Mouse (Mus musculus) CH12.LX (cell line): ENCODE data around the gene Best1. TPM values are rescaled to one million over a fixed set of nuclear protein-coding genes. Genes with fewer than 3 reads are reported as not detected.

Experiments used
- DNase-seq: peaks from one replicate; pipeline ENCODE4 v3.0.0-alpha.2; 2013; ENCODE audit errors: extremely low read depth
- H3K27ac ChIP-seq: 2 replicates; pipeline ENCODE4 v1.5.1; 2012; ENCODE audit warnings: low read depth, mild to moderate bottlenecking, control low read depth, moderate library complexity; ENCODE audit not compliant: insufficient read depth
- H3K27me3 ChIP-seq: replicated peaks from 2 replicates; pipeline ENCODE3; 2012; ENCODE audit warnings: inconsistent platforms
- H3K36me3 ChIP-seq, 2 experiments: replicated peaks in 1 of 2; 2 replicates each; pipeline versions ENCODE3 to v1.6.1; 2012; ENCODE audit warnings: inconsistent platforms in 1 of 2, low read length in 1 of 2, mild to moderate bottlenecking in 1 of 2, mixed read lengths in 1 of 2, moderate library complexity in 1 of 2; ENCODE audit not compliant: control insufficient read depth in 1 of 2, insufficient read depth in 1 of 2
- H3K4me1 ChIP-seq, 2 experiments: 2 replicates each; pipeline ENCODE4 v1.6.1; 2012; ENCODE audit warnings: inconsistent platforms in 1 of 2, moderate library complexity in 1 of 2; ENCODE audit not compliant: insufficient read depth in 2 of 2, control insufficient read depth in 1 of 2
- H3K4me2 ChIP-seq: 2 replicates; pipeline ENCODE4 v1.6.1; 2012; ENCODE audit warnings: low read depth, mild to moderate bottlenecking, control low read depth; ENCODE audit not compliant: poor library complexity, insufficient read depth, severe bottlenecking
- H3K4me3 ChIP-seq, 3 experiments: fragments of 150-350 bp in 1 of 3; sonication (generic) in 1 of 3; replicated peaks in 1 of 3; 2 replicates each; pipeline versions ENCODE3 to v1.5.1; 2011 to 2012; ENCODE audit warnings: low read depth in 2 of 3, low read length in 2 of 3, mild to moderate bottlenecking in 2 of 3, moderate library complexity in 2 of 3, control low read depth in 1 of 3, improper control_type of control experiment in 1 of 3, inconsistent platforms in 1 of 3, mixed read lengths in 1 of 3; ENCODE audit not compliant: poor library complexity in 1 of 3
- H3K79me2 ChIP-seq: replicated peaks from 2 replicates; pipeline ENCODE4 v1.6.1; 2012; ENCODE audit warnings: mild to moderate bottlenecking, moderate library complexity; ENCODE audit not compliant: control insufficient read depth, poor library complexity, insufficient read depth, severe bottlenecking; ENCODE audit errors: extremely low read depth
- H3K9ac ChIP-seq: 2 replicates; pipeline ENCODE4 v1.6.1; 2012; ENCODE audit warnings: low read depth, mild to moderate bottlenecking, control low read depth, moderate library complexity; ENCODE audit not compliant: insufficient read depth
- H3K9me3 ChIP-seq: replicated peaks from 2 replicates; pipeline ENCODE3; 2012; ENCODE audit warnings: low read length, inconsistent platforms, mixed read lengths
- BHLHE40 ChIP-seq: IDR thresholded peaks from 2 replicates; pipeline ENCODE4 v1.6.1; 2011; ENCODE audit warnings: mild to moderate bottlenecking, low read depth, low read length, improper control_type of control experiment
- CHD1 ChIP-seq: IDR thresholded peaks from 2 replicates; pipeline ENCODE4 v1.6.1; 2012; ENCODE audit warnings: low read depth, low read length, improper control_type of control experiment, inconsistent platforms
- CHD2 ChIP-seq: IDR thresholded peaks from 2 replicates; pipeline ENCODE4 v1.6.1; 2011; ENCODE audit warnings: low read length, improper control_type of control experiment
- CTCF ChIP-seq, 2 experiments: IDR thresholded peaks in 1 of 2; conservative IDR thresholded peaks in 1 of 2; 2 replicates each; pipeline ENCODE4 v1.5.1; 2011 to 2012; ENCODE audit warnings: low read depth in 2 of 2, low read length in 2 of 2, improper control_type of control experiment in 1 of 2, inconsistent platforms in 1 of 2, mild to moderate bottlenecking in 1 of 2, moderate library complexity in 1 of 2
- ELF1 ChIP-seq: IDR thresholded peaks from 2 replicates; pipeline ENCODE4 v1.6.1; 2014; ENCODE audit warnings: low read depth, mild to moderate bottlenecking, inconsistent platforms, low read length, improper control_type of control experiment
- GABPA ChIP-seq: IDR thresholded peaks from 2 replicates; pipeline ENCODE4 v1.6.1; 2012; ENCODE audit warnings: low read depth, low read length, improper control_type of control experiment, inconsistent platforms; ENCODE audit not compliant: insufficient replicate concordance
- HCFC1 ChIP-seq: IDR thresholded peaks from 2 replicates; pipeline ENCODE4 v1.6.1; 2012; ENCODE audit warnings: low read depth, mild to moderate bottlenecking, inconsistent platforms, low read length, improper control_type of control experiment
- IRF4 ChIP-seq: IDR thresholded peaks from 2 replicates; pipeline ENCODE4 v1.6.1; 2014; ENCODE audit warnings: low read depth, mild to moderate bottlenecking, inconsistent platforms, low read length, improper control_type of control experiment
- JUND ChIP-seq: conservative IDR thresholded peaks from 2 replicates; pipeline ENCODE4 v1.6.1; 2011; ENCODE audit warnings: low read depth, low read length, improper control_type of control experiment
- MAX ChIP-seq: IDR thresholded peaks from 2 replicates; pipeline ENCODE4 v1.6.1; 2011; ENCODE audit warnings: low read length, improper control_type of control experiment
- MXI1 ChIP-seq: IDR thresholded peaks from 2 replicates; pipeline ENCODE4 v1.6.1; 2011; ENCODE audit warnings: mild to moderate bottlenecking, low read depth, low read length, improper control_type of control experiment
- MYC ChIP-seq: IDR thresholded peaks from 2 replicates; pipeline ENCODE4 v1.6.1; 2011; ENCODE audit warnings: low read depth, mild to moderate bottlenecking, improper control_type of control experiment, low read length
- NRF1 ChIP-seq: IDR thresholded peaks from 2 replicates; pipeline ENCODE4 v1.6.1; 2014; ENCODE audit warnings: low read depth, mild to moderate bottlenecking, inconsistent platforms, low read length, improper control_type of control experiment, moderate library complexity
- PAX5 ChIP-seq: IDR thresholded peaks from 2 replicates; pipeline ENCODE4 v1.6.1; 2012; ENCODE audit warnings: low read length, inconsistent platforms, mixed read lengths
- POLR2A ChIP-seq: IDR thresholded peaks from 2 replicates; pipeline ENCODE4 v1.6.1; 2011; ENCODE audit warnings: low read depth, mild to moderate bottlenecking, improper control_type of control experiment, low read length
- POLR2AphosphoS2 ChIP-seq: IDR thresholded peaks from 2 replicates; pipeline ENCODE4 v1.6.1; 2011; ENCODE audit warnings: low read depth, low read length, improper control_type of control experiment
- RCOR1 ChIP-seq: conservative IDR thresholded peaks from 2 replicates; pipeline ENCODE4 v1.6.1; 2012; ENCODE audit warnings: low read depth, mild to moderate bottlenecking, inconsistent platforms, low read length, improper control_type of control experiment
- USF1 ChIP-seq: IDR thresholded peaks from 2 replicates; pipeline ENCODE4 v1.6.1; 2014; ENCODE audit warnings: low read depth, mild to moderate bottlenecking, inconsistent platforms, low read length, improper control_type of control experiment
- USF2 ChIP-seq: conservative IDR thresholded peaks from 2 replicates; pipeline ENCODE4 v1.6.1; 2011; ENCODE audit warnings: low read depth, low read length, improper control_type of control experiment
- ZC3H11A ChIP-seq: IDR thresholded peaks from 2 replicates; pipeline ENCODE4 v1.6.1; 2012; ENCODE audit warnings: low read depth, mild to moderate bottlenecking, inconsistent platforms, low read length, improper control_type of control experiment
- ZMIZ1 ChIP-seq: IDR thresholded peaks from 2 replicates; pipeline ENCODE4 v1.6.1; 2012; ENCODE audit warnings: low read depth, mild to moderate bottlenecking, inconsistent platforms, low read length, improper control_type of control experiment
- ZNF384 ChIP-seq: IDR thresholded peaks from 2 replicates; pipeline ENCODE4 v1.6.1; 2012; ENCODE audit warnings: low read depth, low read length, improper control_type of control experiment, inconsistent platforms
- dilution Hi-C: fragments of 300-500 bp; cut with MboI; formaldehyde crosslinking; loops from 2 replicates; pipeline ENCODE4 v1.14.3; 2020; ENCODE audit warnings: low sequenced_read_pairs; ENCODE audit not compliant: extremely low pct_unique_long_range_greater_than_20kb, extremely low pct_ligation_motif_present
- in situ Hi-C: fragments of 300-500 bp; cut with MboI; formaldehyde crosslinking; loops from 3 replicates; pipeline ENCODE4 v1.14.3; 2019; ENCODE audit warnings: low sequenced_read_pairs, low pct_ligation_motif_present, low pct_unique_long_range_greater_than_20kb, mixed read lengths
- polyA plus RNA-seq: library from polyadenylated mRNA; unstranded; fragments of >175 nt; gene quantifications from 2 replicates; pipeline ENCODE4 v1.2.1, GENCODE M21; 2012; ENCODE audit warnings: low read depth; ENCODE audit not compliant: insufficient read length
- total RNA-seq, 2 experiments: library from RNA; depleted of rRNA; stranded (reverse); fragments of 300-350 nt in 1 of 2; fragments of >200 nt in 1 of 2; gene quantifications; 2 replicates each; pipeline ENCODE4 v1.2.3; 2012 to 2014

The Best1 gene
- total and polyA plus RNA-seq, 3 experiments, result 0.13 TPM; not detected in 2

DNA sequence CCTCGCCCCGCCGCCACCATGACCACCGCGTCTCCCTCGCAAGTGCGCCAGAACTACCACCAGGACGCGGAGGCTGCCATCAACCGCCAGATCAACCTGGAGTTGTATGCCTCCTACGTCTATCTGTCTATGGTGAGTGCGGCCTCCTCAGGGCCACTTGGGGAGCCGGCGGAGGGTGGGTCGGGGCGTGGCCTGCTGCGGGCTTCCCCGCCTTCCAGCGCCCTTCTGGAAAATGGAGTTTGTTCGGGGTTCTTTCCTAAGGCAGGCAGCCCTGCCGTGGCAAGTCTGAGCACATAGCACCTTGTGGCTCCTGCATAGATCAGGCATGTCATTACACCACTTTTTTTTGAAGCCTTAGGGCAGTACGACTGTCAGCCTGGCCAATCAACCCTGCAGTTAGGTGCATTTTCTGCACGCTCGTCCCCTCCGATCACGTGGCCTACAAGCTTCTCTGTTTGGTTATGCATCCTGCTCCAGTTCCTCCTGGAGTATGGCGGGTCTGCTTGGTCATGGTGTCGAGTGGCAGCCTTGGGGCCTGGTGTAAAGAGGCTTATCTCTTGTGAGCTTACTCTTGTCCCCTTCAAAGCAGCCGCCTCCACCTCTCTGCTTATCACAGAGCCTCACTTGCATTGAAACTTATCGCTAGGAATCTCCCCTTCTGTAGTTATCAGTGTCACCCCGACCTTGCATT lies 18.4 kb downstream of the Best1 start:
- H3K4me3 ChIP-seq, result peak overlapping the region; percentile 70 to 99 (median 93)
- H3K4me1 ChIP-seq, result peaks cover 22 to 66% of the 10 kb centered on the region in 2 experiments
- H3K4me2 ChIP-seq, result peak overlapping the region; percentile 83
- H3K9ac ChIP-seq, result peak overlapping the region; percentile 95
- dilution Hi-C loops, result no loop called here
- H3K79me2 ChIP-seq, result peaks cover 18% of the 10 kb centered on the region
- H3K36me3 ChIP-seq, result peaks cover 23 to 37% of the 10 kb centered on the region in 2 experiments
- no peak for TF ChIP-seq POLR2A
- TF ChIP-seq USF1, result peak; percentile 81
- TF ChIP-seq IRF4, result no peak
- TF ChIP-seq MYC, result peak; percentile 67; the same call in 1 of the 2 replicates
- no peak for TF ChIP-seq JUND
- no peak for TF ChIP-seq CTCF (conservative IDR thresholded peaks at IDR 0.05 in 1 of 2, IDR thresholded peaks at IDR 0.05 in 1 of 2; ENCODE audit: low read depth in 2 of 2, low read length in 2 of 2)
- no peak for TF ChIP-seq RCOR1
- no peak for TF ChIP-seq CHD2
- TF ChIP-seq ELF1, result no peak
- no peak for TF ChIP-seq ZMIZ1
- TF ChIP-seq HCFC1, result no peak; the same call in 1 of the 2 replicates
- TF ChIP-seq GABPA, result no peak
- TF ChIP-seq PAX5, result no peak
- TF ChIP-seq MXI1, result peak; percentile 93
- TF ChIP-seq NRF1, result no peak
- no peak for TF ChIP-seq ZNF384
- peak; percentile 81 for TF ChIP-seq USF2
- TF ChIP-seq POLR2AphosphoS2, result peak; percentile 4
- peak; percentile 89 for TF ChIP-seq MAX
- no peak for TF ChIP-seq ZC3H11A
- 0 out of 2 replicates have a peak, but pooled peaks have one; percentile 77 for TF ChIP-seq CHD1
- TF ChIP-seq BHLHE40, result peak; percentile 79
- H3K27ac ChIP-seq, result peak overlapping the region; percentile 94
- in situ Hi-C loops, result loop anchor here (5.0 kb wide), 1 partner anchor 56 kb away; no protein-coding TSS in a partner anchor
- no peaks in the 10 kb centered on the region for H3K27me3 ChIP-seq
- H3K9me3 ChIP-seq, result no peaks in the 10 kb centered on the region
- peak; percentile 68 for DNase-seq
